Mouse (Mus musculus): ENCODE data around the gene 1700015F17Rik.

Gene 1700015F17Rik

GRCm38 (mm10) chr5:5479043-5479442 is at the start of gene 1700015F17Rik:
1700015F17Rik (minus strand) TSS chr5:5479143.
- no peak for DNase-seq (ENCODE audit: low spot score)

DNA sequence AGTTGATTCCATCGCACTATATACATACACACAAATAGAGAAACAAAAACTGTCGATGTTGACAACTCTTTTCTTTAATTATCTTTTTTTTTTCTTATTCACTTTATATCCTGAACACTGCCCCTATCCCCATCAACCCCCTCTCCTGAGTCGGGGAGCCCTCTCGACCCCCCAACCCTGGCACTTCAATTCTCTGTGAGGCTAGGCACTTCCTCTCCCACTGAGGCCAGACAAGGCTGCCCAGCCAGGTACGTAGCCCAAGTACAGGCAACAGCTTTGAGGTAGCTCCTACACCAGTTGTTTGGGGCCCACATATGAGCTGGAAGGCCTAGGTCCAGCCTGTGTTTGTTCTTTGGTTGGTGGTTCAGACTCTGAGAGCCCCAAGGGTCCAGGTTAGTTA is 36.5 kb upstream of the 1700015F17Rik start:
- DNase-seq (ENCODE audit: low spot score): no peak

DNA sequence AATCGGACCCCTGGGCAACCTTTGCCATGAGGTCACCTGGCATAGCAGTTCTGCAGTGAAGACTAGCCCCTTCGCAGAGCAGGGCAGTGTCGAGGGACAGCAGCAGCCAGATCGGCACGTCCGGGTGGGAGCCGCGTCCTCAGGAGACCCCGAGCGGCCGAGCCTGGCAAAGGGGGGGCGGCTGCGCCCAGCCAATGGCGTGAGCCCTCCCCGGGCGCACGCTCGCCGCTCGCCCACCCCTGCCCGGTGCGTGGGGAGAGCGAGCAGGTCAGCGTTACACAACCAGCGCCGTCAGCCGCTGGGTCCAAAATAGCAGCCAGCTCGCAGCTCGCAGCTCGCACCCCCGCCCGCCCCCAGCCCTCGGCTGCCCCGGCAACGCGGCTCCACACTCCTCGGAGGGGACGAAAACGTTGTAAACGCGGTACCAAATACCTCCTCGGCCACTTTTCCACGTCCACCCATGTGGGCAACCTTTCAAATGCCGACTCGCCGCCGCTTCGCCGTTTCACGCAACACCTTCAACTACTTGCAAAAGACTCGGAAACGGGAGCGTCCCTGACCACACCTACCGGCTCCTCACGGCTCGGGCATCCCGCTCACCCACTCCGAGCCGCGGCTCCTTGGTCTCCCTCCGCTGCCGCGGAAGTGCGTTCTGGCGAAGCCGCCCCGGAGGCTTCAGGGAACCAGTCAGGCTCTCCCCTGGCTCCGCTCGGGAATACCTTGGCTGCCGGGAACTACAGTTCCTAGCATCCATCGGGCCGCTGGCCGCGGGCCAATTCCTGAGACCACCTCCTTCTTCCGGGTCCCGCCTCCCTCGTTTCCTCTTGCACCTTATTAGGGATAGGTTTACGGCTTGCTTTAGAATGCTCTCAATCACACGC is 35.5 kb upstream of the 1700015F17Rik start, which contains the start of gene Cldn12:
Gene Cldn12, minus strand, starts transcription at position 763 of the 881 bp plus-strand sequence.
- peak; percentile 37 for DNase-seq (ENCODE audit: low spot score)

GRCm38 (mm10) chr5:5511401-5511800 is 32.5 kb upstream of the 1700015F17Rik start:
- DNase-seq (ENCODE audit: low spot score): no peak

GRCm38 (mm10) chr5:5510989-5511388 is 32.0 kb upstream of the 1700015F17Rik start:
- no peak for DNase-seq (ENCODE audit: low spot score)

- no peak for DNase-seq (ENCODE audit: low spot score)
Observed at GRCm38 (mm10) chr5:5510304-5510887, 31.5 kb upstream of the 1700015F17Rik start.

- no peak for DNase-seq (ENCODE audit: low spot score)
Observed at GRCm38 (mm10) chr5:5508231-5508630, 29.3 kb upstream of the 1700015F17Rik start.

DNA sequence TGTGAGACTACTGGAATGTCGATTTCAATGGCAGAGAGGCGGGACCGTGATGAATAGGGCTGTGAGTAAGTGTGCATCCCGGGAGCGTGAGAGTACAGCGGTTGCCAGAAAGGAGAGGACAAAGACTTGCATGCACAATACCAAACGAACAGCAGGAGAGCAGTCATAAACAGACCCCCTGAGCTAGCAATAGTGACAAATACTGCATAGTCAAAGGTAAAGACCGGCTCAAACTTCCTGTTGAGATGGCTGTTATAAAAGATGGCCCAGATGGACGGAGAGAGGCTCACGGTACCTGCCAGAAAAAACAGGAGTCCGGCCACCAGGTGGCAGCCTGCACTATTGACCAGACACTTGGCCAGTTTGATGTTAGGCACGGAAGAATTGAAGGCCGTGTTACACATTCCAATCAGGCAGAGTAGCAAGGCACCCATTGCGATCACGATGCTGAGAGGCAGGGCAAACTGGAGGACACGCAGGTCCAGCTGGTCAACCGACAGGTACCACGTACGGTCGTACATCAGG is 28.8 kb upstream of the 1700015F17Rik start:
- DNase-seq (ENCODE audit: low spot score): no peak

DNA sequence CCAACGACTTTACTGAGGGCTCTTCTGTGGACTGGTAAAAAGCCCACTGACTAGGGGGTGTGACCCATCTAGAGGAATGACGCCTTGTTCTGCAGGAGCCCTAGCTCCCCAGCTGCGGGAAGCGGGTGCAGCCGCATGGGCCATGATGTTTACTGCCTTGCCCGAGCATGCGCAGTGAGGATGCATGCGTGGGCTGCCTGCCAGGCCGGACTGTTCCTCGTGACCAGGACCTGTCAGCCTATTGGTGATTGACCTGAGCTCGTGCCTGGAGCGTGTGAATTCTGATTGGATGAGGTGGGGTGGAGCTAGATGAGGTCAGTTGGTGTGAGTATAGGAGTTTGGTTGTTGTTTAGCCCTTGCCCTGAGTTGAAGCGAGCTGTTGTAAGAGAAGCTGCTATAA is 25.5 kb upstream of the 1700015F17Rik start:
- DNase-seq (ENCODE audit: low spot score): no peak

GRCm38 (mm10) chr5:5503381-5503780 is 24.4 kb upstream of the 1700015F17Rik start:
- no peak for DNase-seq (ENCODE audit: low spot score)

DNA sequence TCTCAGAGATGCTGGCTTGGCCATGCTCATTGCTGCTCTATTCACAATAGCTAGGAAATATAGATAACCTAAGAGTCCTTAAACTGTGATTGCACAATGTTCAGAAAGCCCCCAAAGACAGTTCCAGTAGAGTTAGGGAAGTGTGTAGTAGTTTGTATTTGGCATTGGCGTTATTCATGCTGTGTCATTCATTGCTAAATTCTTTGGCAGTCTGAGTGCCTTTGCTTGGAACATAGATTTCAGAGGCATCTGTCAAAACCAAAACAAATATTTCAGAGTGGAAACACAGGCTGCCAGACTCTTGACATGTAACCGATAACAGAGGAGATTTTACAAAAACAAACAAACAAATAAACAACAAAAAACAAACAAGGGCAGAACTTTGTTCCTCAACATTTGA is 22.6 kb upstream of the 1700015F17Rik start:
- no peak for DNase-seq (ENCODE audit: low spot score)

- no peak for DNase-seq (ENCODE audit: low spot score)
Observed at GRCm38 (mm10) chr5:5496393-5496792, 17.4 kb upstream of the 1700015F17Rik start.

- DNase-seq (ENCODE audit: low spot score): no peak
Observed at GRCm38 (mm10) chr5:5495042-5495441, 16.1 kb upstream of the 1700015F17Rik start.

DNA sequence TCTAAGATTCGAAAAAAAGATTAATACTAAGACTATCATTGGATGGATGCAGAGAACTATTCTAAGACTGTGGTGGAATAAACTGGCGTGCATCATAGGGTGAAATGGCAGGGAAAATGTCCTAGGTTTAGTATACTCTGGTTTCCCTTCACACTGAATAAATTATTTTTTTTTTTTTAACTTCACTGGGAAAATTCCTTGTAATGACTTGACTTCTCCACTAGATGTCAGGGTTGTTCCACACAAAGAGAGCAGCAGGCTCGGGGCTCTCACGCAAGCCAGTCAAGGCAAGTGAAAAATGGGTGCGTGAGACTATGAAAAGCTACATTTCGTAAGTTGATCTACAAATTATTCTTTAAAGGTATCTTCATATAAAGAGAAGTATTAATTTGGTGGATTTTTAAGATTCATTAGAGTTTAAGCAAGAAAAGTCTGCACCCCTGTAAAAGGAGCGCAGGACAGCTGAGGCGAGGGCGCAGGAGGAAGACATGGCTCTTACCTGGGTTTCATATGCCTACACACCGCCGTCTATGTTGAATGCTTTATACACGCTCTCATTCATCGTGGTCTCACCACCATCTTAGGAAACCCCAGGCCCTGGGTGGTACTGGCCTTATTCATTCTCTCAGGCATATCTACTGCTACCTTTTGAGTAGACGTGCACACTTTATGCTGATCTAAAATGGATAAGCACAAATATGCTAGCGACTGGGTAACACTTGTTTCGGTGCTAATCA is 15.5 kb upstream of the 1700015F17Rik start:
- DNase-seq (ENCODE audit: low spot score): no peak

DNA sequence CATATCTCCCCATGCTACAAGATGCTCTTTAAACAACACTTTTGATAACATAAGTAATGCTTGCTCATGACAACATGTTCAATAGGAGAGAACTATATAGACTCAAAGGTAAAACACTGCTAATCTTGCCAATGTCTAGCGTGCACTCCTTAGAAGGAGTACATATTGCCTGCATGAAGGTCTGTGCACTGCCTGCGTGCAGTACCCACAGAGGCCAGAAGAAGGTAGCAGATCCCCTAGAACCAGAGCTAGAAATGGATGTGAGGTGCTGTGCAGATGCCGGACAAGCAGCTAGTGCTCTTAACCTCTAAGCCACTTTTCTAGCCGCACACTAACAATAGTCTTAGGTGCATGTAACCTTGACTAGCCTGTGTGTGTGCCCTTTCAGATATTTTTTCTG is 13.2 kb upstream of the 1700015F17Rik start:
- DNase-seq (ENCODE audit: low spot score): no peak

- no peak for DNase-seq (ENCODE audit: low spot score)
Observed at GRCm38 (mm10) chr5:5486071-5486470, 7.1 kb upstream of the 1700015F17Rik start.

- no peak for DNase-seq (ENCODE audit: low spot score)
Observed at GRCm38 (mm10) chr5:5483254-5483858, 4.4 kb upstream of the 1700015F17Rik start.

DNA sequence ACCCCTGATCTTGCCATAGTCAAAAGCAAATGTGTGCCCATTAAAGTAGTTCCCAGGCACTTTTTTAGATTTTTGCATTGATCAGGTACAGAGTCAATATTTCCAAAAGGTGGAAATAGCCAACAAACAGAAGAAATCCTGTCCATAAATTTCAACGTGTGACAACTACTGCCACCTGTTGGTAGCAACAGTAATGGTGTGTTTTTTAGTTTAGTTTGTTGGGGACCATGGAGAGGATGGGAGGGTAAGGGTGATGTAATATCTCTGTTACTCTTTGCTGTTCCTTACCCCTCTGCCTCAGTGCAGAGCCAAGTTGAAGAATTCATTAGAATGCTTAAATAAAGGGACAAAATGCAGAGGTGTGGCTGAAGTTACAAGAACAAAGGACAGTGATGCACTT is 2.7 kb upstream of the 1700015F17Rik start:
- DNase-seq (ENCODE audit: low spot score): no peak

DNA sequence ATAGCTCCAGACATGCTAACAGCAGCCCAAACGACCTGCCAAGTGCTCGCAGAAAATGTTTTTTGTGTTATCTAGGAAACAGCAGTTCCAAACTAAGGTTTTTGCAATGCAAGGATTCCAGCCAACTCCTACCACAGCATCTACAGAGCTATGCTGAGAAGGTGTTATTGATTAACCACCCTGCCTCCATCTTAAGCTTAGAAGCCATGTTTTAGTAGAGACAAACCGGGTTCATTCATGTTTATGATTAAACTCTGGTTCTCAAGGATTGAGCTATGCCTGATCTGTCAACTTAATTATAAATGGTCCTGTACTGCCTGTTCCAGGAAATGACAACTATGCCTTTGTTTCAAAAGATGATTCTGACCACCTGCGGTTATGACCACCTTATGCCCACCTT is 2.8 kb downstream of the 1700015F17Rik start:
- DNase-seq (ENCODE audit: low spot score): no peak

DNA sequence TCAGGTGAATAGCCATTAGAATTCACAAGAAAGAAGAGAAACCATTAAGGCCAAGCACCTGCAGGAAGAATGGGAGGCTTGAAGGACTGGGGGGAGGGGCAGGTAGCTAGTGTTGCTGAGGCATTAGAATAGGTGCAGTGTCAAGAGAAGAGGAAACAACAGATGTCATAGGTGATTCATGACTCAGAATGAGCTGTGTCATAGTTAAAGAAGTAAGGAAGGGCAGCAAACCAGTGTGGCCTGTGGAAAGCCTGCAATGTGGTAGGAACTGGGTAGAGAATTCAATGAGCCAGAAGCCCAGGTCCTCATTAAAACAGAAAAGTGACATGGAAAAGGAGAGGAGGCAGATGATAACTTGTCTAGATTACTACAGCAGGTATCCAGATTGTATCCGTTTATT is 13.7 kb downstream of the 1700015F17Rik start:
- no peak for DNase-seq (ENCODE audit: low spot score)

- no peak for DNase-seq (ENCODE audit: low spot score)
Observed at GRCm38 (mm10) chr5:5431746-5432438, 47.1 kb downstream of the 1700015F17Rik start.

Data from spleen, adult 12 weeks (tissue).